Mouse (Mus musculus) heart, adult 8-10 months (tissue): ENCODE measurements around the gene Mff. TPM values are rescaled to one million over a fixed set of nuclear protein-coding genes. Genes with fewer than 3 reads are reported as not detected.

Experiments used
- DNase-seq: peaks from one replicate; pipeline ENCODE4 v3.0.0; 2022; ENCODE audit warnings: low spot score
- total RNA-seq, 4 experiments: library from RNA; stranded (reverse); gene quantifications; 2 replicates each; pipeline ENCODE4 v1.2.4; 2022

Mff gene
- total RNA-seq, 4 experiments from 2014 or later: 150 to 163 (median 154) TPM

DNA sequence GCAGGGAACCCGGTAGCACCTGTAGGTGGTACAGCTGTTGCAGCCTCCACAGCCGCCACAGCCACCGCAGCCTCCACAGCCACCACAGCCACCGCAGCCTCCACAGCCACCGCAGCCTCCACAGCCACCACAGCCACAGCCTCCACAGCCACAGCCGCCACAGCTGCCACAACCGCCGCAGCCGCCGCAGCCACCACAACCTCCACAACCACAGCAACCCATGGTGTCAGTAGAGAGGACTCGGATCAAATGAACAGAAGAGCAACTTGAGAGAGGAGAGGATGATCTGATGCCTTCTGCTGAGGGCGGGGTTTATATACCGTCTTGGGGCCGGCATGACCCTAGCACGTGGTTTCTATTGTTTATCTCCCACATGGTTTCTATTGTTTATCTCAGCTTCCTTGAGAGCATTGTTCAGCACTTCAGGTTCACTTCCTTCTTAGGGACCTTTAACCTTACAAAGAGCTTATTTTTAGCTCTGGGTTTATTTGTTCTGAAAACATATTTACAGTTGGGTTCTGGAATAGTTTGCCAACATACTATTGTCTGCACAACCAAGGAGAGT lies 46.4 kb downstream of the Mff start, which contains the start of gene Gm47791:
Gm47791 (minus strand) TSS at position 222 of the 565 bp plus-strand sequence.
- no peak for DNase-seq

DNA sequence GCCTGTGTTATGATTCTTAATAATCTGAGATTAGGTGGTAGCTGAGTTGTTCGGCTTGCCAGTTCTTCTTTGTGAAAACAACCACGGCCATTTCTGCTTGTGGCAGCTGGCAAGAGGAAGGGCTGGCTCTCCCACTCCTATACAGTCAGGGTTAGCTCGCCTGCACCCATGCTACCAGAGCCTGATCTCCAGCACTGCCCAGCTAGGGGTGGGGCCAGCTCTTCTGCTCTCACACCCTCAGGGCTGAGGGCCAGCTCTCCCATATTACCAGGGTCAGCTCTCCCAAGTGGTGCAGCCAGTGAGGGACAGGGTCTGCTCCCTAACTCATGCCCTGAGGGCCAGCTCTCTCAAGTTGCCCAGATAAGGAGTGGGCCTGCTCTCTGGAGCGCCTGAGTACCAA lies 47.7 kb downstream of the Mff start:
- DNase-seq: no peak

DNA sequence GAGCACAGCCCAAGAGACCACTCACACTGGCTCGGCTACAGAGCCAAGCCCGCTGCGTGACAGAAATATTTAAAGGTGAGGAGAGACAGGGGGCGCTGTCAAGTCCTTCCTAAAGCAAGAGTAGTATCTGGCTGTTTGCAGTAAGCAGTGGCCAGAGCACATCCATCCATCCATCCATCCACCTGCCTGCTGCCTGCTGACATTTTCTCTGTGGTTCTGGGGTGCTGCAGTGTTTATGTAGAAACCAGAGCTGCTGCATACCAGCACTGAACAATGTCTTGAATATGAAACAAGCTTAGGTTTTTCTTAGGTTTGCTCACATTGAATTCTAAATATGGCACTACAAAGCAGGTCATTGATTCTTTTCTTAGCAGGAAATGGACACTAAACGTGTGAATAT lies 48.5 kb downstream of the Mff start:
- no peak for DNase-seq

DNA sequence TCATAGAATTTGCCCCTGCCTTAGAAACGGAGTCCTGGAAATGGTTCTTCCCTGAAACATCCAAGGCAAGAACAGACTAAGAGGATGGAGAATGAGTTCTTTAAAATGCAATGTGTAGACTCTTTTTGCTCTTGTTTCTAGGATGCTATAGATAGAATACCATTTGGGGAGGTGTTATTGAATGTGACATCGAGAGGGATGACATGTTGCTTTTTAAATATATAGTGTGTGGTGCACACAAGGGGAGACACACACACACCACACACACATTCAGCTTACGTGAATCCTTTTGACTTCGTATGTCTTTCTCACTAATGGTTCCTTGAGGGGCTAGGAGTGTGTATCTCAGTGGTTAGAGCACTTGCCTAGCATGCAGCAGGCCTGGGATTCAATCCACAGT lies 50.6 kb downstream of the Mff start:
- DNase-seq: no peak

DNA sequence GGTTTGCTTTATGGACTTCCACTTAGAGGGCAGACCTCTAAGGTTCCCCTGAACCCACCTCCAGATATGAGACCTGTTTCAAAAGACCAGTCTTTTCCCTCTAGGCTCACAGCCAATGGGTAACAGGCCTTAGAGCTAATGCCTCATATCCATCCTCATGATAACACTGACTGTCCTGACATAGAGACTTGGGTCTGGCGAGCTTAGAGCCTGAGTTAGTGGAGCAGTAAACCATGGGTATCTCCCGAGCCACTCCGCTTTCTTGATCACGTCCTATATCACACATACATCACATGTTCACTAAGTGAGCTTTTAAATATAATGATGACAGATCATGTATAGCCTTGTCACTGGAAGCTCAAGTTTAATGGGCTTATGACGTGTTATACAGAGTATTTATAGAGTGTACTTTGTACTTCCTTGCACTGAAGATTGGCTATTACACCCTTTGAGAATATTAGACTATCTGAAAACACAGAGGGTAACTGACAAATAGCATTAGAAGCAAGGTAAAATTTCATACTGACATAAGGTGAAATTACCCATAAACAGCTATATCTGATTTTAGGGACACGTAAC lies 54.8 kb downstream of the Mff start:
- DNase-seq: no peak

DNA sequence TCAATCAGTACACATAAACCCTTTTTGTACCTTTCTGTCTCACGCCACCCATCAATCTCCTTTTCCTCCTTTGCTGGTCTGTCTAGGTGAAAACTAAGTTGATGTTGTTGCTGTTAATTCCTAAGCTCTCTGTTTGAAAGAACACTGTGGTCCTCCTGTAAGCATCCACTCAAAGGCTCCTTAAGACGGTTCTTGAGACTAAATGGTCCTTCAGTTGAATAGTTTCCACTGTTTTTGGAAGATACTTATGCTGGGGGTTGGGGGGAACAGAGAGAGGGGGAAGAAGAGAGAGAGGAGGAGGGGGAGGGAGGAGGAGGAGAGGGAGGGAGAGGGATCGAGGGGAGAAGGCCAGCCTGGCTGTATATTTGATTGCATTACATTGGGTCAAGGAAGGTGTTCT lies 58.9 kb downstream of the Mff start:
- no peak for DNase-seq

DNA sequence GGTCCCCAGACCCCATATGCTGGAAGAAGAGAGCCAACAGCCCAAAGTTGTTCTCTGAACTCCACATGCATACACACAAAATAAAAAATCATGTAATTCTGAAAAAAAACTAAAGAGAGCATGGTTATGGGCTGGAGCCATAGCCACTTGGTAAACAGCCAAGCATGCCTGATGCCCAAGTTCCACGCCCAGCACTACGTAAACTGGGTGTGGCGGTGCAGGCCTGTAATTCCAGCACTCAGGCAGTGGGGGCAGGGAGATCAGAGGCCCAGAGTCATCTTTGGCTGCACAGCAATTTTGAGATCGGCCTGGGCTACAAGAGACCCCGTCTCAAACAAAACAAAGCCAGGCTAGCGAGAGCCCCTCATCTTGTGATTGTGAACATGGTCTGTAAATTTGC lies 60.9 kb downstream of the Mff start:
- DNase-seq: no peak

DNA sequence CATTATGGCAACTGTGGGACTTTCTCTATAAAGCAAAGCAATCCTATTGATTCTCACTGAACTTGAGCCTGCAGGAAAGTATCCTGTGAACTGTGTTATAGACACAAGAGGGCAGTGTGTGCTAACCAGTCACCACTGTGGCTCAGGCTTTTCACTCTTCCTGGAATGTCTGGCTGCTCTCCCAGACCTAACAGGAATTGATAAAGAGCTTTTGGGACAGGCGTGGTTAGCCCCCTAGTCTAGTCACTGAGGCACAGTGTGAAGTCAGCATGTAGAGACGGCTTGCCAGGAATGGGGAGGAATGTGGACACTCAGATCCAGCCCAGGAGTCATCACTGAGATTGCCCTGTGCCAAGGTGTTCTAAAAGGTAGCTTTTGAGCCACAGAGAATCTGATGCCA lies 62.7 kb downstream of the Mff start:
- peak; percentile 80 for DNase-seq

DNA sequence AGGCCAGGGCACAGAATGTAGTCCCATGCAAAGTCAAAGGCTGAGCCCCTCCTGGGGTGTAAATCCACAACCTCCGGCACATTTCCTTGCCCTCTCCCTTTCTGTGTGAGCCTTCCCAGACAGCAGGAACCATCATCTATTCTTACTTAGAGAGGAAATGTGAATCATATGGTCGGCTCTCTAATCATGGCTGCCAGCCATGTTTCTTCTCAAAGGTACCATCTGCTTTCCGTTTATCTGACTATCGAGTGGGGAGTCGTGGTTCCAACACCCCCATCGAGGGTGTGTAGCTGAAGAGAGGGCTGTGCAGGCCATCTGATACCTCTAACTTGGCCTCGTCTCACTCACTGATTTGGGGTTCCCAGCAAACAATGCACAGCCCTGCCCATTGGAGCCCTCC lies 63.4 kb downstream of the Mff start:
- no peak for DNase-seq

DNA sequence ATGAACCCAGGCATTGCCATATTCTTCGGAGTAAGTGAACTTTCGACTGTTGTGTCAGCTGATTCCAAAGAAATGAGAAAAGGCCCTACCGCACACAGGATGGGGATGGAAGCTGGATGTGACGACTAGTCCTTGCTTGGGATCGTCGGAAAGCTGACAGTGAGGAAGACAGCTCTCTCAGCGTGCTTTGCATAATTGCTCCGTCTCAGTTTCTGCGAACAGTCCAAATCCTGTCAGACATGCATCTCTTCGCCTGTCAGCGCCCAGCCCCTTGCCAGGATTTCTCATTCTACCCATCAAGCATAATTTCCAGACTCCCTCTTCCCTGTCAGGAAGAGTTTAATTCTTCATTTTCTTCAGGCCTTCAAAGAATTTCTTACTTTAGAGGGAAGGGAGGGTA lies 66.4 kb downstream of the Mff start:
- DNase-seq: no peak

DNA sequence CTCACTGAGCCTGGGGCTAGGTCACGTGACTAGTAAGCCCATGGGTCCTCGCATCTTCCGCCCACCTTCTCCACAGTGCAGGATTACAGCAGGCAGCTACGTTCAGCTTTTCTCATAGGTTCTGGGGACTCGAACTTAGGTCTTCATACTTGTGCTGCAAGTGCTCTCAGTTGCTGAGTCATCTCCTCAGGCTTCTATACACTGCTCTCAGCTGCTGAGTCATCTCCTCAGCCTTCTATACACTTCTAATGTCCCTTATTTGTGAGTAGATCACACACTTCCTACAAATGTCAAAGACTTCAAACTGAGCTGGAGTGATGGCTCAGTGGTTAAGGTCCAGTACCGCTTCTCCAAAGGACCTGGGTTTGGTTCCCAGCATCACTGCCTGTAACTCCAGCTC lies 67.5 kb downstream of the Mff start:
- no peak for DNase-seq

DNA sequence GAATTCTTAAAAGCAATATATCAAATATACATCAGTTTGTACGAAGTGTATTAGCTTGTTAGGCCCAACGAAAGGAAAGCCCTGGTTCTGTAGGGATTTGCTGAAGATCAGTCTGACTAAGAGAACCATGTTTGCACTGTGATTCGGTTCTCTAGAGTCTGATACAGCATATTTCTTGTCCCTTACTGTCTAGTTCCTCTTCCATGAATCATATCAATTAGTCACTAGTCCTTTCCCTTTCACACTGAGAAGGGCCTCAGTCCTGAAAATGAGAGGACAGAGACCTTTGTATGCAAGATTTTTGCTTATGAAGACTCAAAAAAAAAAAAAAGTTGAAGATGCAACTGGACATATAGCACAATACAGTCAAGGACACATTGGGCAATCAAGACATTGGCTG lies 68.4 kb downstream of the Mff start:
- no peak for DNase-seq

DNA sequence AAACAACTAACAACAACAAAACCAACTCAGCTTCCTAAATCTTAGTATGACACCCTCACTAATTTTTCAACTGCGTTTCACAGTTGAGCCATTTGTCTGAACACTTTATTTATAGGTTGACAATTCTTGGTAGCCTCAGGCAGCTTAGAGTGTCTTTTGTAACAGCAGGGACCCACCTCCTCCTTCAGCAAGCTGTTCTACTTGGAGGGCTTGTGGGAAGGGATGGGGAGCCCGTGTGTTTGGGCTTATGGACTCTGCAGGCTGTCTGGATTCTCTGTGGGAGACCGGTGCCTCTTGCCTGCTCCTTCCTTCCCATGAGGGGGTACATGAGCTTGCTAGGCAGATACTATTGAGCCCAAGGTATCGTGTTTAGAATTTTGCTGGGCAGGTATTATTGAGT lies 69.3 kb downstream of the Mff start:
- no peak for DNase-seq

DNA sequence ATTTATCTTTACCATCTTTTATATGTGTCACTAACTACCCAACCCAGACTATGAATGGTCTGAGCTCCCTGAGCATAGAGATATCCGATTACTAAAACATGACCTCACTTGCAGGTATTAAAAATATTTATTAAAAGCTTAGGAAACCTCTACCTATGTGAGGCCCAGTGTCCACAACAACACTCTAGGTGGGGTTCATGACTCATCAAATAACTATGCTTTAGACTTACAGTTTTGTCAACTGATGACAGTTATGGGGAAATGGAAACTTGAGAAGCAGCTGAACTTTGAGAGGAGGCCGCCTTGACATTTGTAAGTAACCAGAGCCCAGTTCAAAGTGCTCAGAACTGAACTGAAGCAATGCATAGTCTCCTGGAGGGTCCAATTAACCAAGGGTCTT lies 70.5 kb downstream of the Mff start:
- DNase-seq: no peak

DNA sequence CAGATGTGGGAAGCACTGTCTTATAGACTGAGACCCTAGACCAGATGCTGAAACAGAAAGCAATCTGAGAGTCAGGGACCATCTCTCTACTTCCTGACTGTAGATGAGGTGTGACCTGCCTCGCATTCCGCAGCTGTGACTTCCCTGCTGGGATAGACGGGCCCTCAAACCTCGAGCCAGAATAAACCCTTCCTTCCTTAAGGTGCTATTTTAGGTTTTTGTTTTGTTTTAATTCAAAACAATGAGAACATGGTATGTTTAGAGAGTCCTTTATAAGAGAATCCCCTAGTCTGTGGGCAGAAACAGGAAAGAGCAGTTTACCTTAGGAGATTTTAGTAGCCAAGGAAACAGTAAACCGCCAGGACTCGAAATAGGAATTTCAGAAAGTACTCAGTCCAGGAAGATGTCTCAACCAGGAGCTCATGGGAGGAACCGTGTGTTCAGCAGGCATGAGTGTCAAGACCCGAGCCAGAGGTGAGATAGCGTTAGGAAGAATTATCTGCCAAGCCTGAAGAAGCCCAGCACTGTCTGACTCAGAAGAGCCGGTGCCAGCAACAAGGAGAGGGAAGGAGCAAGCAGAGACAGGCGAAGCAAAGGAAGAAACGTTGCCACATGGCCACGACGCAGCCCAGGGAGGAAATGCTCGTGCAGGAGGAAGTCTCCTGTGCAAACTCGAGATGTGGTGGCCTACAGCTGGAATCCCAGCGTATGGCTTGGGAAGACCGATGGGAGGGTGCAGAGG lies 71.2 kb downstream of the Mff start:
- DNase-seq: no peak

DNA sequence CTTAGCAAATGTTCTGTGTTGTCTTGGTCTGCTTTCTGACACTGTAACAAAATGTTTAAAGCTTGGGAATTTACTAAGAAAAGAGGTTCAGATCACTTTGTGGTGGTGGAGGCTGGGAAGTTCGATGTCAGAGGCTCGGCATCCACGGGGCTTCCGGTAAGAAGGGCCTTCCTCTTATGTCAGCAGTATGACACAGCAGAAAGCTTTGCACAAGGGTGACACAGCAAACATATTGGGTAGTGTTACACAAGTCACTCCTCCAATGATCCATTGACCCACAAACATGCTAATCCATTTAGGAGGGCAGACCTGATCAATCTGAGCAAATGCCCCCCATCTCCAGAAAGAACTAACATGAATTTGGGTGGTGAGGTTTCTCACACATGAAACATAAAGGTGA lies 72.4 kb downstream of the Mff start:
- no peak for DNase-seq

DNA sequence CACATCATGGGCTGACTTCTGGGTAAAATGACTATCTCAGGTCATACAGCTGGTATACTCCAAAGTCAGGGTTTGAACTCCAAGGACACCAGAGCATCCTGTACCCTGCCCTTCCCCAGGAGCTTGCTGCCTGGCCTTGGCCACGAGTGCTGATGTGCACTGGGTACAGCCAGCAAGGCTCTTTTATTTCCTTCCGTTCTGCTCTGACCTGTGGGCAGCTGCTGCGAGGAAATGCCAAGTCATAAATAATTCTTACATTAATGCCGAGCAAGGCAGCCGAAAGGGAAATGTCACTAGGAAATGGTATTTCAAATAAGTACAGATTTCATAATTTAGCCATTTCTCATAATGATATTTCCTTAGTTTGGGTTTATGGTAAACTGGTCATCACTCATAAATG lies 73.6 kb downstream of the Mff start:
- no peak for DNase-seq

DNA sequence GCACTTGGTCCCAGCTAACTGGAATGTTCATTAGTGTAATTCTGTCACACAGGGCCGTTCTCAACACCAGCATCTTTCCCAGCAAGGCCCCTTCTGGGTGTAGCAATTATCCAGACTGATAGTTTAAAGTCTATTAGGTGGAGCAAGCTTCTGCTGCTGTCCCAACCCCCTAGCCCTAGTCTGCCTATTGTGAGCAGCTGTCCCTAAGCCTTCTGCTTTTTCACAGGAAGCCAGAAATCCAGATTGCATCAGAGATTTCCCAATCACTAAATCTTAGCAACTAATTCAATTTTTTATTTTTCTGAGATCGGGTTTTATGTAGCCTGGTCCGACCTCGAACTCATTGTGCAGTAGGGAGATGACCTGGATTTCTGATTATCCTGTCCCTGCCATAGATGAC lies 74.2 kb downstream of the Mff start:
- DNase-seq: no peak

DNA sequence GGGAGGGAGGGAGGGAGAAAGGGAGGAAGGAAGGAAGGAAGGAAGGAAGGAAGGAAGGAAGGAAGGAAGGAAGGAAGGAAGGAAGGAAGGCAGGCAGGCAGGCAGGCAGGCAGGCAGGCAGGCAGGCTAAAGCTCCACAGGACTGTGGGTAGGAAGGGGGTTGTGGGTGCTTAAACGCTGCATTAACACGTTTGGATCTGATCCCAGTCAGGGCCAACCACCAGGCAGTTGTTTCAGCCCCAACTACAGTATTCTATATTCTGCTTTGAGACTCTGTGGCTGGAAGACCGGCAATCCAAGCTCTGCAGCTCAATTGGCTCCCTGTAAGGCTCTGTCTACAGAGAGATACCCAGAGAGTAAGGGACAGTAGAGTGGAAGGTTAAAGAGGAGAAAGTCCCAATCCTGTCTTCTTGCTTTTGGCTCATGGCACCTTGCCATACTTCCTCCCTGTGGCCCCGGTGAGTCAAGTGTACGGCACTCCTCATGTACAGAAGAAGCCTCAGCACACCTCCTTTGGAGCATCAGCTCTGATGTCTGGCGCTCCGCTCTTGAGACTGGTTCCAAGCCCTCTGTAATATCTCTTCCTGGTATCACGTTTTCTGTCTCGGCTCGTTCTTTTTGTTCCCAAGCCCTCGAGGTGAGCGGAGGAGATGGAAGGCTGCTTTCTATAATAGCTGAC lies 76.6 kb downstream of the Mff start:
- DNase-seq: no peak
